Mouse (Mus musculus): Measurements from ENCODE around the gene Cript. TPM values are rescaled to one million over a fixed set of nuclear protein-coding genes. Genes with fewer than 3 reads are reported as not detected.

Gene Cript
- polyA plus RNA-seq, 1 experiment from 2014 or later, result 258 TPM

GRCm38 (mm10) chr17:87011301-87012019 is 13.9 kb upstream of the Cript start:
- Histone ChIP-seq H3K9ac (no peak overlapping the region), H3K27ac (replicated peaks) (no peak overlapping the region), H3K36me3 (peaks cover 23% of the 10 kb centered on the region), H3K4me2 (no peak overlapping the region), H3K27me3 (no peaks in the 10 kb centered on the region), H3K4me1 (replicated peaks) (no peaks in the 10 kb centered on the region), H3K4me3 (no peak overlapping the region), H3K9me3 (no peaks in the 10 kb centered on the region)
- 85% methylated on average over 13 of the region's 13 CpGs for WGBS
- ATAC-seq (ENCODE audit: low read depth), result no peak

GRCm38 (mm10) chr17:87019692-87020091 is 5.7 kb upstream of the Cript start:
- Histone ChIP-seq H3K4me2 (no peak overlapping the region), H3K27me3 (no peaks in the 10 kb centered on the region), H3K9me3 (no peaks in the 10 kb centered on the region), H3K27ac (replicated peaks) (no peak overlapping the region), H3K4me3 (no peak overlapping the region), H3K36me3 (peaks cover 21% of the 10 kb centered on the region), H3K9ac (no peak overlapping the region), H3K4me1 (replicated peaks) (peaks cover 11% of the 10 kb centered on the region)
- no peak for ATAC-seq (ENCODE audit: low read depth)
- 89% methylated on average over 5 of the region's 5 CpGs for WGBS

- ATAC-seq (ENCODE audit: low read depth), result peak; percentile 89
- Histone ChIP-seq H3K4me2 (peak overlapping the region; percentile 97), H3K4me3 (peak overlapping the region; percentile 91), H3K36me3 (peaks cover 20% of the 10 kb centered on the region), H3K4me1 (replicated peaks) (peaks cover 23% of the 10 kb centered on the region), H3K27ac (replicated peaks) (no peak overlapping the region), H3K9me3 (no peaks in the 10 kb centered on the region), H3K27me3 (no peaks in the 10 kb centered on the region), H3K9ac (peak overlapping the region; percentile 88)
- 1% methylated on average over 55 of the region's 55 CpGs for WGBS
These were observed 683 bp upstream of the Cript start for GRCm38 (mm10) chr17:87024491-87025242.

- no peak for ATAC-seq (ENCODE audit: low read depth)
- Histone ChIP-seq H3K4me3 (no peak overlapping the region), H3K9ac (no peak overlapping the region), H3K27me3 (no peaks in the 10 kb centered on the region), H3K27ac (replicated peaks) (no peak overlapping the region), H3K4me1 (replicated peaks) (no peaks in the 10 kb centered on the region), H3K4me2 (no peak overlapping the region), H3K9me3 (no peaks in the 10 kb centered on the region), H3K36me3 (peaks cover 48% of the 10 kb centered on the region)
- 62% methylated on average over 9 of the region's 10 CpGs for WGBS
These were observed 11.1 kb downstream of the Cript start for GRCm38 (mm10) chr17:87036141-87037073.

GRCm38 (mm10) chr17:87038496-87038895 is 13.1 kb downstream of the Cript start:
- H3K36me3 ChIP-seq, result peaks cover 34% of the 10 kb centered on the region
- 91% methylated on average over 5 of the region's 5 CpGs for WGBS
- H3K27me3 ChIP-seq, result no peaks in the 10 kb centered on the region
- H3K27ac ChIP-seq (replicated peaks), result no peak overlapping the region
- no peak overlapping the region for H3K4me2 ChIP-seq
- no peak overlapping the region for H3K9ac ChIP-seq
- no peak for ATAC-seq (ENCODE audit: low read depth)
- H3K4me3 ChIP-seq, result no peak overlapping the region
- no peaks in the 10 kb centered on the region for H3K9me3 ChIP-seq
- no peaks in the 10 kb centered on the region for H3K4me1 ChIP-seq (replicated peaks)

- no peak for ATAC-seq (ENCODE audit: low read depth)
- Histone ChIP-seq H3K9ac (no peak overlapping the region), H3K4me2 (no peak overlapping the region), H3K36me3 (peaks cover 14% of the 10 kb centered on the region), H3K27me3 (no peaks in the 10 kb centered on the region), H3K4me1 (replicated peaks) (no peaks in the 10 kb centered on the region), H3K27ac (replicated peaks) (no peak overlapping the region), H3K4me3 (no peak overlapping the region), H3K9me3 (no peaks in the 10 kb centered on the region)
- WGBS, result 73% methylated on average over 19 of the region's 19 CpGs
These were observed 16.4 kb downstream of the Cript start for GRCm38 (mm10) chr17:87041739-87042138.

- no peaks in the 10 kb centered on the region for H3K4me1 ChIP-seq (replicated peaks)
- peak; percentile 80 for ATAC-seq (ENCODE audit: low read depth)
- WGBS, result 2% methylated on average over 15 of the region's 15 CpGs
- H3K4me3 ChIP-seq, result no peak overlapping the region
- no peak overlapping the region for H3K4me2 ChIP-seq
- H3K27ac ChIP-seq (replicated peaks), result no peak overlapping the region
- no peaks in the 10 kb centered on the region for H3K36me3 ChIP-seq
- no peak overlapping the region for H3K9ac ChIP-seq
- H3K27me3 ChIP-seq, result no peaks in the 10 kb centered on the region
- no peaks in the 10 kb centered on the region for H3K9me3 ChIP-seq
These were observed 19.0 kb downstream of the Cript start for GRCm38 (mm10) chr17:87044364-87044763.

- H3K27ac ChIP-seq (replicated peaks), result no peak overlapping the region
- ATAC-seq (ENCODE audit: low read depth), result peak; percentile 55; the same call in 1 of the 2 replicates
- H3K9ac ChIP-seq, result no peak overlapping the region
- no peak overlapping the region for H3K4me3 ChIP-seq
- no peaks in the 10 kb centered on the region for H3K4me1 ChIP-seq (replicated peaks)
- no peak overlapping the region for H3K4me2 ChIP-seq
- WGBS, result 80% methylated on average over 8 of the region's 8 CpGs
- no peaks in the 10 kb centered on the region for H3K9me3 ChIP-seq
- no peaks in the 10 kb centered on the region for H3K27me3 ChIP-seq
- H3K36me3 ChIP-seq, result no peaks in the 10 kb centered on the region
These were observed 19.4 kb downstream of the Cript start for GRCm38 (mm10) chr17:87044796-87045195.

GRCm38 (mm10) chr17:87049696-87050095 is 24.3 kb downstream of the Cript start:
- no peak for ATAC-seq (ENCODE audit: low read depth)
- no peaks in the 10 kb centered on the region for H3K27me3 ChIP-seq
- no peaks in the 10 kb centered on the region for H3K36me3 ChIP-seq
- H3K9me3 ChIP-seq, result no peaks in the 10 kb centered on the region
- no peak overlapping the region for H3K4me2 ChIP-seq
- H3K9ac ChIP-seq, result no peak overlapping the region
- H3K4me3 ChIP-seq, result no peak overlapping the region
- 48% methylated on average over 5 of the region's 5 CpGs for WGBS
- no peak overlapping the region for H3K27ac ChIP-seq (replicated peaks)
- peaks cover 3% of the 10 kb centered on the region; the same call in 1 of the 2 replicates for H3K4me1 ChIP-seq (replicated peaks)

- Histone ChIP-seq H3K27me3 (no peaks in the 10 kb centered on the region), H3K4me2 (no peak overlapping the region), H3K36me3 (no peaks in the 10 kb centered on the region), H3K9ac (no peak overlapping the region), H3K9me3 (no peaks in the 10 kb centered on the region), H3K4me1 (replicated peaks) (peaks cover 12% of the 10 kb centered on the region; the same call in 1 of the 2 replicates), H3K27ac (replicated peaks) (no peak overlapping the region), H3K4me3 (no peak overlapping the region)
- WGBS, result 53% methylated on average over 9 of the region's 9 CpGs
- ATAC-seq (ENCODE audit: low read depth), result peak; percentile 81; the same call in 1 of the 2 replicates
These were observed 25.3 kb downstream of the Cript start for GRCm38 (mm10) chr17:87050469-87051175.

GRCm38 (mm10) chr17:87051652-87052051 is 26.3 kb downstream of the Cript start:
- Histone ChIP-seq H3K9me3 (no peaks in the 10 kb centered on the region), H3K36me3 (no peaks in the 10 kb centered on the region), H3K27ac (replicated peaks) (no peak overlapping the region), H3K4me2 (no peak overlapping the region), H3K4me3 (no peak overlapping the region), H3K27me3 (no peaks in the 10 kb centered on the region), H3K4me1 (replicated peaks) (peaks cover 14% of the 10 kb centered on the region; the same call in 1 of the 2 replicates), H3K9ac (no peak overlapping the region)
- no peak for ATAC-seq (ENCODE audit: low read depth)
- 93% methylated on average over 1 of the region's 1 CpGs for WGBS
